Mouse (Mus musculus) G1E-ER4 (cell line): ENCODE measurements around the gene Enkur. TPM values are rescaled to one million over a fixed set of nuclear protein-coding genes. Genes with fewer than 3 reads are reported as not detected.

Experiments
- GATA1 ChIP-seq: IDR thresholded peaks from one replicate; pipeline ENCODE4 v1.8.0; 2012; ENCODE audit warnings: low read length, inconsistent platforms
- polyA plus RNA-seq: library from polyadenylated mRNA; stranded (reverse); fragments of >175 nt; gene quantifications from 2 replicates; pipeline ENCODE4 v1.2.3, GENCODE M21; 2012

Gene Enkur
- polyA plus RNA-seq, 1 experiment = not detected

DNA sequence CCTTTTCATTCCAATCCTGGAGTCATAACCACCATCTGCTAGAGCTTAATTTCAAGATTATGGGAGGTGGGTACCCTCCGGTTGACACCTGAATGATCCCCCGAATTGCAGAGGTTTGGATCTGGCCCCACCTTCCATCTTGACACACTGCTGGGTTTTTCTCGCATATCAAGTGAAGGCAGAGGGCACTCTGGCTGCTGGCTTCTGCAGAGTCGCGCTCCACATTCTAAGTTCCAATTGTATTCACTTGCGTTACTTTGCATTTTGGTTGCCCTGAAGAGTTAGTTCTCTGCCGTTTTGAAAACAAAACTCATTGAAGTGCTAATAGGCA is 64.0 kb downstream of the Enkur start:
- TF ChIP-seq GATA1 = no peak

Other genes with a start within 250 kb of the Enkur start
- 26.4 and 30.6 TPM in 2 replicates for gene Arhgap21, start 236.5 kb downstream of the Enkur start, polyA plus RNA-seq
- 0.38 and 1.2 TPM in 2 replicates for gene Thnsl1, start 359 bp upstream of the Enkur start, polyA plus RNA-seq
- not detected in 2 replicates for gene Gpr158, start 162.2 kb upstream of the Enkur start, polyA plus RNA-seq